Mouse (Mus musculus) spleen, postnatal 10 days (tissue): ENCODE measurements around the gene Sp6.
A peak's percentile ranks its signal among the peaks of the same experiment; 100 is the strongest.

Experiments used
- DNase-seq, 2 experiments: peaks; one replicate each; pipeline ENCODE4 v3.0.0; 2021 to 2022; ENCODE audit warnings: low spot score in 2 of 2

The Sp6 gene

GRCm38 (mm10) chr11:97013121-97013670 is at the start of gene Sp6:
TSS of gene Sp6 (plus strand) at chr11:97013394.
- DNase-seq = no peak

GRCm38 (mm10) chr11:96963580-96963979 is 49.6 kb upstream of the Sp6 start:
- peak; percentile 90 to 95 for DNase-seq

GRCm38 (mm10) chr11:96966172-96966571 is 47.0 kb upstream of the Sp6 start:
- DNase-seq = no peak

- peak in 1 of 2 experiments; percentile 57 for DNase-seq
Observed at GRCm38 (mm10) chr11:96966914-96967543, 46.2 kb upstream of the Sp6 start.

- DNase-seq = no peak
Observed at GRCm38 (mm10) chr11:96967544-96968269, 45.5 kb upstream of the Sp6 start.

GRCm38 (mm10) chr11:96968476-96968875 is 44.7 kb upstream of the Sp6 start:
- DNase-seq = no peak

- no peak for DNase-seq
Observed at GRCm38 (mm10) chr11:96969280-96969722, 43.9 kb upstream of the Sp6 start.

GRCm38 (mm10) chr11:96969746-96970145 is 43.4 kb upstream of the Sp6 start:
- no peak for DNase-seq

GRCm38 (mm10) chr11:96970341-96970740 is 42.9 kb upstream of the Sp6 start:
- no peak for DNase-seq

- DNase-seq = no peak
Observed at GRCm38 (mm10) chr11:96972906-96973305, 40.3 kb upstream of the Sp6 start.

GRCm38 (mm10) chr11:96973426-96973964 is 39.7 kb upstream of the Sp6 start:
- no peak for DNase-seq

GRCm38 (mm10) chr11:96974813-96975212 is 38.4 kb upstream of the Sp6 start:
- no peak for DNase-seq

GRCm38 (mm10) chr11:96975511-96976378 is 37.4 kb upstream of the Sp6 start:
- no peak for DNase-seq

- DNase-seq = no peak
Observed at GRCm38 (mm10) chr11:96976379-96976687, 36.9 kb upstream of the Sp6 start.

GRCm38 (mm10) chr11:96976911-96977591 is 36.1 kb upstream of the Sp6 start:
- peak in 1 of 2 experiments; percentile 88 for DNase-seq

GRCm38 (mm10) chr11:96977606-96978400 is 35.4 kb upstream of the Sp6 start:
- DNase-seq = peak; percentile 96 to 98

GRCm38 (mm10) chr11:96978401-96979246 is 34.6 kb upstream of the Sp6 start:
- DNase-seq = peak; percentile 40 to 46

GRCm38 (mm10) chr11:96979329-96979728 is 33.9 kb upstream of the Sp6 start:
- no peak for DNase-seq

GRCm38 (mm10) chr11:96980021-96980420 is 33.2 kb upstream of the Sp6 start:
- no peak for DNase-seq

GRCm38 (mm10) chr11:96981461-96981860 is 31.7 kb upstream of the Sp6 start:
- no peak for DNase-seq
